Comparison of ENCODE assay signal across 41 mouse cellular contexts in the genomic region with DNA sequence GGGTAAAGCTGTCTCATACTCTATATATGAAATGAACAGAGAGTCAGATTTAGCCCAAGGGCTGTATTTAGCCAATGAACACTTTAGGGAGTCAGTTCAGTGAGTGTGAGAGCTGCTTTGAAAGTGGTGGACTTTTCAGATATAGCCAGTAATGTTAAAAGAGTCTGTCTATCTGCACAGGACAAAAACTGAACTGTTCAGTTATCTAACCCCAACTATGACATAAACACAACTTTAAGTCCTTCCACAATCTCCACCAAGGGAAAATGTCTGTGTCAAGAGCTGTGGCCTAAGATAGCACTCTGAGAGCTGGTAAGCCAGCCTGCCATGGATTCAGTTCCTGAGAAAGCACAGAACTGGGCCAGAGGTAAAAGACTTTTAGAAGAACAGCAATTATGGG. TPM values are rescaled to one million over a fixed set of nuclear protein-coding genes. Genes with fewer than 3 reads are reported as not detected.
"Had no signal": no experiment of that assay in that cellular context is flagged by ENCODE, and none has a peak within 500 bp of the region (broad histone marks: within the 10 kb centered on the region; RNA-seq: fewer than 3 reads in every experiment).

No protein-coding gene starts in this region.

- ATAC-seq: forebrain, postnatal 0 days; hindbrain, embryonic 16.5 days; inflammation-experienced regulatory T-cells, adult 6 months; intestine, embryonic 15.5 days; intestine, postnatal 0 days had no signal

- H3K36me3 ChIP-seq: heart, embryonic 10.5 days; heart, embryonic 12.5 days; hindbrain, embryonic 10.5 days; hindbrain, embryonic 12.5 days; intestine, embryonic 15.5 days; kidney, embryonic 15.5 days; limb, embryonic 13.5 days had no signal

- H3K4me1 ChIP-seq: heart, embryonic 10.5 days; heart, embryonic 12.5 days; hindbrain, embryonic 10.5 days; hindbrain, embryonic 12.5 days; intestine, embryonic 15.5 days; kidney, embryonic 15.5 days; limb, embryonic 13.5 days had no signal

- H3K27me3 ChIP-seq: heart, embryonic 12.5 days; hindbrain, embryonic 12.5 days; intestine, embryonic 15.5 days; kidney, embryonic 15.5 days; limb, embryonic 13.5 days had no signal

- H3K27ac ChIP-seq: heart, adult 2 months; heart, embryonic 10.5 days; hindbrain, embryonic 10.5 days; hindbrain, embryonic 12.5 days; hindbrain, embryonic 14.5 days; intestine, embryonic 15.5 days; kidney, embryonic 15.5 days; kidney, postnatal 0 days; limb, embryonic 13.5 days had no signal

- H3K4me2 ChIP-seq: heart, embryonic 12.5 days; hindbrain, embryonic 12.5 days; hindbrain, embryonic 14.5 days; intestine, embryonic 15.5 days; kidney, embryonic 15.5 days; limb, embryonic 13.5 days had no signal

- H3K4me3 ChIP-seq: heart, adult 2 months; heart, embryonic 10.5 days; heart, embryonic 12.5 days; hindbrain, embryonic 10.5 days; hindbrain, embryonic 12.5 days; intestine, embryonic 15.5 days; kidney, embryonic 15.5 days; limb, embryonic 13.5 days had no signal

- H3K9ac ChIP-seq: forebrain, postnatal 0 days; heart, embryonic 12.5 days; hindbrain, embryonic 12.5 days; hindbrain, embryonic 14.5 days; intestine, embryonic 15.5 days; kidney, embryonic 15.5 days; limb, embryonic 13.5 days had no signal

- H3K9me3 ChIP-seq: heart, embryonic 10.5 days; heart, embryonic 12.5 days; hindbrain, embryonic 10.5 days; hindbrain, embryonic 12.5 days; intestine, embryonic 15.5 days; kidney, embryonic 15.5 days; limb, embryonic 13.5 days had no signal

- DNase-seq: forebrain, postnatal 0 days; gastrocnemius, postnatal 14 days; gastrocnemius, postnatal 36 days; heart, adult 11 months; heart, adult 2 months; heart, postnatal 10 days; heart, postnatal 4 days; kidney, adult 2 months; kidney, adult 9 months; kidney, postnatal 14 days; kidney, postnatal 36 days; layer of hippocampus, adult 9-11 months; layer of hippocampus, postnatal 36 days; left cerebral cortex, postnatal 4 days had no signal

RNA-seq across cellular contexts. Expression of gene Slc9c1, which starts 7.0 kb away (rescaled TPM):
- total RNA-seq: forebrain, postnatal 0 days; gastrocnemius, adult 18-20 months; gastrocnemius, adult 8-10 months; gastrocnemius, postnatal 14 days; gastrocnemius, postnatal 36 days; heart, adult 2 months; heart, postnatal 10 days; heart, postnatal 25 days; heart, postnatal 4 days; layer of hippocampus, adult 18-20 months; layer of hippocampus, adult 8-10 months; layer of hippocampus, postnatal 14 days; layer of hippocampus, postnatal 36 days; left cerebral cortex, adult 18-20 months; left cerebral cortex, adult 8-10 months; left cerebral cortex, postnatal 10 days; left cerebral cortex, postnatal 25 days; left cerebral cortex, postnatal 4 days had no signal
- polyA plus RNA-seq: forebrain, postnatal 0 days; gonadal fat pad, adult 2 months; heart, adult 2 months; heart, embryonic 10.5 days; heart, embryonic 12.5 days; heart, embryonic 14.5 days; heart, embryonic 16.5 days; hindbrain, embryonic 10.5 days; hindbrain, embryonic 12.5 days; hindbrain, embryonic 14.5 days; hindbrain, embryonic 16.5 days; inflammation-experienced regulatory T-cells, adult 6 months; intestine, postnatal 0 days; kidney, adult 2 months; kidney, embryonic 15.5 days; kidney, postnatal 0 days; large intestine, adult 2 months; limb, embryonic 11.5 days; limb, embryonic 13.5 days had no signal

RNA-seq across cellular contexts. Expression of gene Gm17783, which starts 10.3 kb away (rescaled TPM):
- total RNA-seq: forebrain, postnatal 0 days; gastrocnemius, adult 18-20 months; gastrocnemius, adult 8-10 months; gastrocnemius, postnatal 14 days; gastrocnemius, postnatal 36 days; heart, adult 2 months; heart, postnatal 10 days; heart, postnatal 25 days; heart, postnatal 4 days; layer of hippocampus, adult 18-20 months; layer of hippocampus, adult 8-10 months; layer of hippocampus, postnatal 14 days; layer of hippocampus, postnatal 36 days; left cerebral cortex, adult 18-20 months; left cerebral cortex, adult 8-10 months; left cerebral cortex, postnatal 25 days; left cerebral cortex, postnatal 4 days had no signal
- polyA plus RNA-seq: forebrain, postnatal 0 days; gonadal fat pad, adult 2 months; heart, adult 2 months; heart, embryonic 10.5 days; heart, embryonic 12.5 days; heart, embryonic 14.5 days; heart, embryonic 16.5 days; hindbrain, embryonic 10.5 days; hindbrain, embryonic 12.5 days; hindbrain, embryonic 14.5 days; hindbrain, embryonic 16.5 days; inflammation-experienced regulatory T-cells, adult 6 months; kidney, adult 2 months; limb, embryonic 11.5 days; limb, embryonic 13.5 days had no signal

RNA-seq across cellular contexts. Expression of gene Gm609, which starts 49.3 kb away (rescaled TPM):
- total RNA-seq: forebrain, postnatal 0 days; gastrocnemius, postnatal 14 days; heart, adult 2 months; heart, postnatal 10 days; heart, postnatal 25 days; heart, postnatal 4 days; left cerebral cortex, postnatal 4 days had no signal
- polyA plus RNA-seq: forebrain, postnatal 0 days; heart, adult 2 months; heart, embryonic 10.5 days; heart, embryonic 12.5 days; heart, embryonic 14.5 days; heart, embryonic 16.5 days; hindbrain, embryonic 10.5 days; hindbrain, embryonic 12.5 days; hindbrain, embryonic 14.5 days; hindbrain, embryonic 16.5 days; inflammation-experienced regulatory T-cells, adult 6 months; kidney, adult 2 months; limb, embryonic 11.5 days; limb, embryonic 13.5 days had no signal
